ENCODE assay signal across 25 mouse cellular contexts in genomic region chr1:39748666-39749065, GRCm38 (mm10). TPM values are rescaled to one million over a fixed set of nuclear protein-coding genes. Genes with fewer than 3 reads are reported as not detected.
DNase-seq lines count a peak whose midpoint lies in the region; ATAC-seq lines count a peak whose summit lies in the region.
"Had no signal": no experiment of that assay in that cellular context is flagged by ENCODE, and none has a peak within 500 bp of the region (broad histone marks: within the 10 kb centered on the region; RNA-seq: fewer than 3 reads in every experiment).

No protein-coding gene starts in this region.

- H3K4me1 ChIP-seq in heart, embryonic 13.5 days = peaks cover 40% of the 10 kb centered on the region
- H3K4me1 ChIP-seq in heart, embryonic 10.5 days = peaks cover 39% of the 10 kb centered on the region
- peaks cover 16% of the 10 kb centered on the region for H3K4me1 ChIP-seq in forebrain, embryonic 13.5 days

- no peaks in the 10 kb centered on the region for H3K27me3 ChIP-seq in heart, embryonic 13.5 days (replicated peaks)
- H3K27me3 ChIP-seq in heart, embryonic 10.5 days (ENCODE audit: insufficient read depth, poor library complexity, severe bottlenecking) = no peaks in the 10 kb centered on the region
- no peaks in the 10 kb centered on the region for H3K27me3 ChIP-seq in forebrain, embryonic 13.5 days
- H3K27me3 ChIP-seq: embryonic facial prominence, embryonic 12.5 days; embryonic facial prominence, embryonic 15.5 days; forebrain, embryonic 15.5 days; hindbrain, embryonic 12.5 days; hindbrain, embryonic 15.5 days had no signal

- DNase-seq in cerebellum, postnatal 14 days = no peak
- no peak for DNase-seq in heart, embryonic 10.5 days (ENCODE audit: low spot score)
- DNase-seq in retina, postnatal 1 day = peak; percentile 11
- DNase-seq in retina, embryonic 14.5 days (ENCODE audit: low spot score) = no peak
- peak; percentile 60 for DNase-seq in testis, postnatal 14 days (ENCODE audit: low spot score)
- DNase-seq: adrenal gland, adult 8-10 months; adrenal gland, postnatal 25 days; cerebellum, adult 18-20 months; cerebellum, adult 9-10 months; cerebellum, postnatal 25 days; gastrocnemius, postnatal 25 days; heart, postnatal 14 days; kidney, adult 11 months had no signal

- no peak overlapping the region for H3K9ac ChIP-seq in heart, embryonic 13.5 days
- H3K9ac ChIP-seq in forebrain, embryonic 13.5 days = no peak overlapping the region
- H3K9ac ChIP-seq: embryonic facial prominence, embryonic 12.5 days; embryonic facial prominence, embryonic 15.5 days; forebrain, embryonic 15.5 days; hindbrain, embryonic 12.5 days; hindbrain, embryonic 15.5 days had no signal

- peak; percentile 10; the same call in 1 of the 2 replicates for ATAC-seq in cerebellum, adult (ENCODE audit: insufficient number of reproducible peaks, low FRiP score, low TSS enrichment)
- no peak for ATAC-seq in heart, embryonic 13.5 days (ENCODE audit: extremely low read depth, insufficient number of reproducible peaks, low FRiP score, low TSS enrichment)
- no peak for ATAC-seq in forebrain, embryonic 13.5 days
- ATAC-seq: activated CD4-positive, CD25-positive, alpha-beta regulatory T cell, adult 4 months; forebrain, embryonic 15.5 days had no signal

- WGBS in heart, embryonic 13.5 days = 72% methylated on average over 6 of the region's 6 CpGs
- WGBS in heart, embryonic 10.5 days = 82% methylated on average over 6 of the region's 6 CpGs
- WGBS in forebrain, embryonic 13.5 days = 82% methylated on average over 6 of the region's 6 CpGs

- H3K9me3 ChIP-seq in heart, embryonic 13.5 days = no peaks in the 10 kb centered on the region
- H3K9me3 ChIP-seq in heart, embryonic 10.5 days = no peaks in the 10 kb centered on the region
- no peaks in the 10 kb centered on the region for H3K9me3 ChIP-seq in forebrain, embryonic 13.5 days (replicated peaks)
- H3K9me3 ChIP-seq: embryonic facial prominence, embryonic 12.5 days; embryonic facial prominence, embryonic 15.5 days; forebrain, embryonic 15.5 days; hindbrain, embryonic 12.5 days; hindbrain, embryonic 15.5 days had no signal

- H3K4me3 ChIP-seq in heart, embryonic 13.5 days = no peak overlapping the region
- H3K4me3 ChIP-seq in heart, embryonic 10.5 days = no peak overlapping the region
- H3K4me3 ChIP-seq in forebrain, embryonic 13.5 days = no peak overlapping the region
- H3K4me3 ChIP-seq: embryonic facial prominence, embryonic 12.5 days; embryonic facial prominence, embryonic 15.5 days; forebrain, embryonic 15.5 days; hindbrain, embryonic 12.5 days; hindbrain, embryonic 15.5 days had no signal

- no peaks in the 10 kb centered on the region for H3K36me3 ChIP-seq in heart, embryonic 13.5 days
- H3K36me3 ChIP-seq in heart, embryonic 10.5 days = no peaks in the 10 kb centered on the region
- H3K36me3 ChIP-seq in forebrain, embryonic 13.5 days (ENCODE audit: poor library complexity, severe bottlenecking) = no peaks in the 10 kb centered on the region
- H3K36me3 ChIP-seq: embryonic facial prominence, embryonic 12.5 days; embryonic facial prominence, embryonic 15.5 days; forebrain, embryonic 15.5 days; hindbrain, embryonic 12.5 days; hindbrain, embryonic 15.5 days had no signal

- H3K27ac ChIP-seq in heart, embryonic 13.5 days (replicated peaks) = peak overlapping the region; percentile 66; the same call in 1 of the 2 replicates
- no peak overlapping the region for H3K27ac ChIP-seq in heart, embryonic 10.5 days
- H3K27ac ChIP-seq in forebrain, embryonic 13.5 days = no peak overlapping the region
- H3K27ac ChIP-seq: embryonic facial prominence, embryonic 12.5 days; embryonic facial prominence, embryonic 15.5 days; forebrain, embryonic 15.5 days; hindbrain, embryonic 12.5 days; hindbrain, embryonic 15.5 days had no signal

- H3K4me2 ChIP-seq in heart, embryonic 13.5 days = no peak overlapping the region
- no peak overlapping the region for H3K4me2 ChIP-seq in forebrain, embryonic 13.5 days
- H3K4me2 ChIP-seq: embryonic facial prominence, embryonic 12.5 days; embryonic facial prominence, embryonic 15.5 days; forebrain, embryonic 15.5 days; hindbrain, embryonic 12.5 days; hindbrain, embryonic 15.5 days had no signal

RNA-seq across cellular contexts. Expression of gene Rfx8, which starts 27.9 kb away (rescaled TPM):
- 0.59 and 0.67 TPM in 2 replicates for polyA plus RNA-seq in heart, embryonic 13.5 days (2015; fragmentation: Nextera tagmentation; extraction: Ambion mirVana)
- 0.73 and 1.4 TPM in 2 replicates for polyA plus RNA-seq in heart, embryonic 10.5 days (2016; fragmentation: Nextera tagmentation; extraction: Ambion mirVana)
- 0.18 and 0.20 TPM in 2 replicates for polyA plus RNA-seq in forebrain, embryonic 13.5 days (2015; fragmentation: Nextera tagmentation; extraction: Ambion mirVana)
- polyA plus RNA-seq: activated CD4-positive, CD25-positive, alpha-beta regulatory T cell, adult 4 months; forebrain, embryonic 15.5 days had no signal

RNA-seq across cellular contexts. Expression of gene Gm3646, which starts 56.5 kb away (rescaled TPM):
- polyA plus RNA-seq in heart, embryonic 13.5 days (2015; fragmentation: Nextera tagmentation; extraction: Ambion mirVana) = 1.9 and 2.5 TPM in 2 replicates
- 0.63 and 1.2 TPM in 2 replicates for polyA plus RNA-seq in heart, embryonic 10.5 days (2016; fragmentation: Nextera tagmentation; extraction: Ambion mirVana)
- polyA plus RNA-seq in forebrain, embryonic 13.5 days (2015; fragmentation: Nextera tagmentation; extraction: Ambion mirVana) = not detected in 2 replicates
- polyA plus RNA-seq: activated CD4-positive, CD25-positive, alpha-beta regulatory T cell, adult 4 months; brain, embryonic 14.5 days; embryonic facial prominence, embryonic 12.5 days; embryonic facial prominence, embryonic 15.5 days; forebrain, embryonic 11.5 days; forebrain, embryonic 15.5 days; gonadal fat pad, adult 2 months; hindbrain, embryonic 12.5 days; hindbrain, embryonic 15.5 days had no signal

Comparison
In these comparisons a context has a peak if more than half of its experiments do, and no peak if none do; other contexts are left out.
1. DNase-seq: peak in retina, postnatal 1 day (single experiment) and testis, postnatal 14 days (single experiment); none in cerebellum, postnatal 14 days (0 of 2), heart, embryonic 10.5 days (single experiment) and retina, embryonic 14.5 days (single experiment).